Mouse (Mus musculus): ENCODE measurements around the gene Pxdn.
A peak's percentile ranks its signal among the peaks of the same experiment; 100 is the strongest.

The Pxdn gene

DNA sequence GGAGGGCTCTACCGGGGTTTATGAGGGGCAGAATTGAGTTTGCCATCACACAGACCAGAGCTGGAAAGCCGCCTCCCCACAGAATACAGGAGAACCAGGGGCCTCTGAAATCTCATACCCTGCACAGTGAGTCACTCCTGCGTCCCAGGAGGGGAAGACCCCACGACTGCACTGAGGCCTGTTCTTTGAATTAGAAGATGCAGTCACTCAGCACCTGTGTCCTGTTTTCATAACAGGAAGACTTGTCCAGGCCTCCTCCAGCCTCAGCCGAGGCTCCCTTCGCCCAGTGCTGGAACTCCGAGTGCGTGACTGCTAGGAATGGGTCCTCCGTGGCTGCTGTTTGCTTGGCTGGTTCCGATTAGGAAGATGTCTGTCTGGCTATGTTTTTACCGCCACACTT, 16.6 kb downstream of the Pxdn start:
- no peak for DNase-seq (ENCODE audit: low read depth)

DNA sequence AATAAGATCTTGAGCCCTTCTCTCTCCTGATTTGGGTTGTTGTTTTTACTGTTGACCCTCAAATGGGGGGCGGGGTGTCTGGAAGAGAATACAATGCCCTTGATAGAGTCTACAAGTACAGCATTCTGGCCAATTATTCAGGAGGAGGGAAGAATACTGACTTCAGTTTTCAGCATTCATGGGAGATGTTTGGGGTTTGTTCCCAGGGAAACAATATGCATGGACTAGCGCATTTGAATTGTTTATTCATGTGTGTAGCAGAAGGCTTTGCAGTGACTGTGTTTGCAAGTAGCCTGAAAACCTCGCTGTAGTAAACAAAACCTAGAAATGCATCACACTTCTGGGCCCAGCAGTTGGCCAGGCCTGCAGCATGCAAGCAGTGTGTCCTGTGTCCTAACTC, 17.1 kb downstream of the Pxdn start:
- DNase-seq (ENCODE audit: low read depth): no peak

DNA sequence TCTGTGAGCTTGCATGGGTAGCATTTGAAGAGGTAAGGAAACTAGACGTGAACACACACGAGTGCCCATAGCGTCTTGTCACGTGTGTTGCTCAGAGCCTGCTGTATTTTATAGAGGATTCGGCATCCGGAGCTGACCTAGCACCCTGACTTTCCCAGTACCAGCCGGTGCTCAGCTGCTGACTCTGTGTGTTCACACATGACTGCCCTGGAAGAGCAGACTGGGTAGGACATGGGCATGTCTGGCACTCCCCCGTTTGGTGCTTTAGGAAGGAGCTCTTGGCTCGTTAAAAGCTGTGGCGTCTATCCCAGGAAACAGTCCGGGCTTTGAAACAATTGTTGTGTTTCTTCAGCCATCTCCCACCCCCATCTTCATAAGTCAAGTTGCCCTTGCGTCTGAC, 19.6 kb downstream of the Pxdn start:
- no peak for DNase-seq (ENCODE audit: low read depth)

DNA sequence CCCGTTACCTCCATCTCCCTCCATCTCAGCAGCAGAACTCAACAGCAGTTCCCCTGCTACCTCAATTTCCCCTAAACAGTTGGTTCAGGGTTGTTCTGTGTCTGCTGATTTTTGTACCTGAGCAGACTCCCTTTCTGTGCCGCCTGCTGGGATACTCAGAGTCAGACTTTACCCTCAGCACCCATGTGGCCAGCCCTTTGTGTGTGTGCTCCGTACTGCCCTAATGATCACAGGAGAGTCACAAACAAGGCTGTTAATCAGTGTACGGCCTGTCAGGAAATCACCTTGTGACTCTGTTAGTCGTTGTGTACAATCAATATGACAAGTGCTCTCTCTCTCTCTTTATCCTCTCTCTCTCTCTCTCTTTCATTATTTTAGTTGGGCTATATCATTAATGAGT, 21.2 kb downstream of the Pxdn start:
- no peak for DNase-seq (ENCODE audit: low read depth)

DNA sequence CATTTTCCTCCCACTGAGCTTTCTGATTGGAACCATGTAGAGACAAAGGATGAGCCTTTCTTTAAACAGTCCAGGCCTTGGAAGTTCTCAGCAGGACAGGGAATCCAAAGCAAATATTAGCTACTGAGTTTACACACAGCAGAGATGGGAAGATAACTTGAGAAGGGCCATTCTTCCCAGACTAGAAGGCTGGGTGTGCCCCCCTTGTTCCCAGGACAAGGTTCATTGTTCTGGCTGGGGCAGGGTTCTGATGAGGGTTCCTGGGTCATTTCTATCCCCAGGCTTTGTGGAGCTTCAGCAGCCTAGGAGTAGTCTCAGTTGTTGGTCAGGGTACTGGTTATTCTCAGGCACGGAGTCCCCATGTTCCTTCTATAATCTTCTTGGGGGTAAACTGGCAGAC, 23.6 kb downstream of the Pxdn start:
- DNase-seq (ENCODE audit: low read depth): no peak

DNA sequence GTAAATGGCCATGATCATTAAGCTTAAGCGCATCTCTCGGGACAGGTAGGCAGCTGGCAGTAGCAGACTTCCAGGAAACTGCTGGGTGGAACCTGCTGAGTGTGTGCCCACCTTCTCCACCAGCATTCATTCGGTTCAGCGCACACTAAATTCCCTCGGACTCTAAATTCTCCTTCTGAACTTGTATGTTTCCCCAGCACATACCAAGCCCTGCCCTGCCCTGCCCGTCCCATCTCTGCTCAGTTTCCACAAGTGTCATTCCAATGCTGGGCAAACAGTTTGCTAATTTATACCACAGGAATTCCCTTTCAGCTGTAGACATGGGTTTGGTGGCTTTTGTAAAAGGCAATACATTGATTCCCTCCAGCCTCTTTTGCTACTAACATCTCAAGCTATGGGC, 27.6 kb downstream of the Pxdn start:
- no peak for DNase-seq (ENCODE audit: low read depth)

DNA sequence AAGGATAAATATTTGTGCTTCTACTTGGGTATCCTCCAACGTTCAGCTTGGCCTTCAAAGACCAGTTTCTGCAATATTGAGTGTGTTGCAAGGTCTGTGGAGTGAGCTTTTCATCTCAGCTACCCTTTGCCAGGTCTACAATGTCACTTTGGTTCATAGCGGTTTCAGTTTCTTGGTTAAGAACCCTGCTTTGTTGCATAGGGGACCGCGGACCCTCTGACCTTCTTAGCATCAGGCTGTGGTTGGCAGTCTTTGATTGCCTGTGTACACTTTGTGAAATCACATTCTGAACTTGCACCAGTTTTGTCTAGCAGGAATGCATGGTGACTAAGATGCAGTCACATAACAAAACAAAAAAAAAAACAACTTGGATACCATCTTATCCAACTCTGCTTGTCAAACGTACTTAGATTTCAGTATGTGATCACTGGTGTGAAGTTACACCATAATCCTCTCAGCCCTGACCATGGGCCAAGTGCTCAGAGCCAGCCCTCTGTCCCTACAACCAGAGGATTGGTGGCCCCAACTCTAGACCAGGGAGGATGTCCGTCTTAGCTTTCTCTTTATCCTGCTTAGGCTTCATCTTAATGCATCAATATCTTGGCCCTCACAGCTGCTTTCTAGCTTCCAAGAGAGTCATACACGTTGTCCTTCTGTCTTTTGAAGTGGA, 34.5 kb downstream of the Pxdn start:
- DNase-seq (ENCODE audit: low read depth): no peak

DNA sequence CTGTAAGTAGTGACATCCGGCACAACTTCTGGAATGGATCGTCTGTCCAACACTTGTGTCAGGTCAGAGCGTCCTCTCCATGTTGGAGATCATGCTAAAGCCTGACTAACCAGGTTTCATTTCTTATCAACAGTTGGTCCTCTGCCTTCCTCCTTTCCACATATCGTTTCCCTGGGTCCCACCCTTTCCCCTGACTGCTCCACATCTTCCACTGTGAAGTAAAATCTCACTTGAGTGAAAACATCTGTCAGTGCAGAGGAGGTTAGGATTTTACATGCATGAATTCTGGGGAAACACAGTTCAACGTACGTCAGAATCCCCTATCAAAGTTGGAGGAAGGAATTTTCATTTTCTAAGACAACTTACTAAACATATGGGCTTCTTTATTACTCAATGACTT, 35.1 kb downstream of the Pxdn start:
- DNase-seq (ENCODE audit: low read depth): no peak

DNA sequence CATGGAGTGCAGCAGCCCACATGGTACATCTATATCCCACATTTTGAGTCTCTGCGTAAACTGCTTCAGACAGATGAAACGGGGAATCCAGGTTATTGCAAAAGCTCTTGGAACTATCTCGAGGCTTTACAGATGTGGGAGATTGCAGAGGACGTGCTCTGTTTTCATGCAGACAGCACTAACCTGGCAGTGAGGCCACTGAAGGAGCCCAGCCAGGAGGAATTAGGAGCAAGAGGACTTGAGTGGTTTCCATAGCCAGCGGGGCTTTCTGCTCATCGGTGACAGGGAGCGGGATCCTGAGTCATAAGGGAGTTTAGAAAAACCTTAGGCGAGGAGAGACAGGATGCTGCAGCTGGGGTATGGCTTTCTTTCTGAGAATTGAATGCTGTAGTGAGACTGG, 42.7 kb downstream of the Pxdn start:
- DNase-seq (ENCODE audit: low read depth): no peak

DNA sequence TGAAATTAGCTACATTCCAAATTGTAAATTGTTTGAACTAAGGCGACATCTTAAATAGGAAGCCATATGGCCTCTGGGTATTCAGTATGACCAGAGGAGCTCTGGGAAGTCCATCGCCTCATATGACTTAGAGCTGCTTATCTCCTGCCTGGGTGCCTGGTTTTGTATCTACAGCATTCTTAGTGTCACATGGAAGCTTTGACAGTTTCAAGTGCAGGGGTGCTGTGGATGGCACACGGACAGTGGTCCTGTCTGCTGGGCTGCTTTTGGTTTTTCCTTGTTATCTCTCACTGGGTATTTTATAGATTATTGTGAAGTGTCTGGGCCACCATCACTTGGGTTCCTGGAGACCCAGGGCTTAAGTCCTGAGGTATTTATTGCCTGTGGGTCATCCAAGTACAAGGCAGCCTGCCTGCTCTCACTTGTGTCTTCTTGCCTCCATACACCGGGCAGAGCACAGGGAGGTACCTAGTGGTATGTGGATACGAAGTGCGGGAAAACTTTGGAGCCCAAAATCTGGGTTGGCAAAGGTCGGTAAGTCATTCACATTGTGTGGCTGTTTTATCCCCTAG, 44.4 kb downstream of the Pxdn start:
- no peak for DNase-seq (ENCODE audit: low read depth)

DNA sequence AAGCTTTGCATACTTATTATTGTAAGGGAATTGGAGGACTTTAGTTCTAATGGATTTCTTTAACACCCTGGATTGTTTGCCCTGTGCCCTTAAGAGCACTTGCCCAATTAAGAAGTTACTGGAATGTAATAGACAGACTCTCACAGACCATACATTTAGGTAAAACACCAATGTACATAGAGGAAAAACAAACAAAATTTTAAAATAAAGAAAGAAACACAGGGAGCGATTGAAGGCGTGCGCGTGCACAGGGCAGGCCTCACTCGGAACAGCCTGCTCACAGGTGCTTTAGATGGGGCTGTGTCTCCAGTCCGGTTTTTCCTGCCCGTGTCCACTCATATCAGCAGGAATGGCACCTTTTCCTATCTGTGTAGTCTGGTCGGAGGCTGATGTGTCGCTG, 45.8 kb downstream of the Pxdn start:
- DNase-seq (ENCODE audit: low read depth): no peak

DNA sequence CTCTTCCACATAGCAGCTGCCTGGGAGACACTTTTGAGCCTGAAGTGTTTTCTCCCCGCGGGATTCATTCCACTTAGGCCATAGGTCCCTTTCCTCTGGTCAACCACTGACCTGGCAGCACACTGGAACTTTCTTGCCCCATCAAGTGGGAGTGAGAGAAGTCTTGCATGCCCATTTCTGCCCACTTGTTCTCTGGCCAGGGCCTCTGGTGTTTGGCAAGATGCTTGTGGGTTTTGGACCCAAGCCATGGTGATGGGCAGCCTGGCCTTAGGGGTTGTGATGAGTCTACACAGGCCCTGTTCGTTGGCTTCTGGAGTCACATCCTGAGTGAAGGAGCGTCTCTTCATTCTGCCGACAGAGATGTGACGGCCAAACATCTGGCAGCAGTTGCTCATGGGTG, 47.7 kb downstream of the Pxdn start:
- DNase-seq (ENCODE audit: low read depth): no peak

DNA sequence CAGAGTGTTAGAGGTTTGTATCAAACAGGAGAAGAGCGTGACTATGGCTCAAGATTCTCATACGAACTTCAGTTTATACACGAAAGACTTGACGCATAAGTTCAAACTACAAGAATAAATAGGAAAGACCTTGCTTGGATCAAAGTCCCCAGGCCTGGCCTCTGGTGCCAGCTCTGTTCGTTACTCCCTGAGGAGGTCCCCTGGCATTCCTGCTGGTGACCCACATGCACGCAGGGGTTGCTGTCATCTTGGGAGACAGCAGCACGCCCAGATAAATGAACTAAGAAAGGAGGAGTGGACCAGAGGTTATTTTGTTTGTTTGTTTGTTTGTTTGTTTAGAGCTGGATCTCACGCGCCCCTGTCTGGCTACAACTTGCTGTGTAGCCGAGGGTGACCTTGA, 48.8 kb downstream of the Pxdn start:
- no peak for DNase-seq (ENCODE audit: low read depth)

DNA sequence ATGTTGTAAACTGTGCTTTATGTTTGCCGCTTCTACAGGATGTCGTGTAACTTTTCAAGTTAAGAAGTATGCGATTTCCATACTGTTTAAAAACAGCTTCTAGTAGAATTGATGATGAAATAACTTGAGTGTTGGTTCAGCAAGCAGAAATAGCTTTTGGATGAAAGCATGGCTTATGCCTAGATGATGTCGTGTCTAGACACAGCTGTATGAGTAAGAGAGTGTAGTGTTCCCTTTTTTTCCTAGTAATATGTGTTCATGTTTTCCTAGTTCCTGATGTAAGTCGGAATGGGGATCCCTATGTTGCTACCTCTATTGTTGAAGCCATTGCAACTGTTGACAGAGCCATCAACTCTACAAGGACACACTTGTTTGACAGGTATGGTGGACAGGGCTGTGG, 61.5 kb downstream of the Pxdn start:
- peak; percentile 46 for DNase-seq (ENCODE audit: low read depth)

DNA sequence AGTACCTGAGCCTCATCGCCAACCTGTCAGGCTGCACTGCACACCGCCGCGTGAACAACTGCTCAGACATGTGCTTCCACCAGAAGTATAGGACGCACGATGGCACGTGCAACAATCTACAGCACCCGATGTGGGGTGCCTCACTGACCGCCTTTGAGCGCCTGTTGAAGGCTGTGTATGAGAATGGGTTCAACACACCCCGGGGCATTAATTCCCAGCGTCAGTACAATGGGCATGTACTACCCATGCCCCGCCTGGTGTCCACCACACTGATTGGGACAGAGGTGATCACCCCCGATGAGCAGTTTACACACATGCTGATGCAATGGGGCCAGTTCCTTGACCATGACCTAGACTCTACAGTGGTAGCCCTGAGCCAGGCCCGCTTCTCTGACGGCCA, 64.5 kb downstream of the Pxdn start:
- no peak for DNase-seq (ENCODE audit: low read depth)

DNA sequence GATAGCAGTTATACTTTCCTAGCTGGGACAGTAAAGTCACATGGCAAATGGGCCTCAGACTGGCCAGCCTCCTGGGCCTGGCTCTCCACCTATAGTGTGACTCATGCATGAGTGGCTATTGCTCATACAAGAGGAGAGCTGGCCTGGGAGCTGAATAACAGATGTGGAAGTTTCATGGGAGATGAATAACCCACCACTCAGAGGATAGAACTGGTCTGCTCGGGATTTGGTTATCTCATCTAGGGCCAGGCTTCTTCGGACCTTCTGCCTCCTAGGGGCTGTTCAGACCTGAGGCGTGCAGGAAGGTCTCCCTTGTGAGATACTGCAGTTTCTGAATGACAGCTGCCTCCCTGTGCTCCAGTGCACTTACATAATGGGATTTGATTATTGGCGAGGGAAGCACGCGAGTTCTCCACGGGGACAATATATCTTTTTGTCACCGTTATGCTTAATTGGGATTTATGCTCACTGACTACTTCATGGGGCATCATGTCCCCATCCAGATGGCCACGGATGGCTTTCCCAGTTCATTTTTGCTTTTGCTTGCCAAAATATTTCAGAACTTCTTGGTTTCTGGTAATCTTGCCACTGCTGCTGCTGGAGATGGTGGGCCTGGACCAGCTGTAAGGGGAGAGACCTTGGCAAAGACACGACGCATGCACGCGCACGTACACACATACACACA, 66.4 kb downstream of the Pxdn start:
- peak; percentile 90 for DNase-seq (ENCODE audit: low read depth)

DNA sequence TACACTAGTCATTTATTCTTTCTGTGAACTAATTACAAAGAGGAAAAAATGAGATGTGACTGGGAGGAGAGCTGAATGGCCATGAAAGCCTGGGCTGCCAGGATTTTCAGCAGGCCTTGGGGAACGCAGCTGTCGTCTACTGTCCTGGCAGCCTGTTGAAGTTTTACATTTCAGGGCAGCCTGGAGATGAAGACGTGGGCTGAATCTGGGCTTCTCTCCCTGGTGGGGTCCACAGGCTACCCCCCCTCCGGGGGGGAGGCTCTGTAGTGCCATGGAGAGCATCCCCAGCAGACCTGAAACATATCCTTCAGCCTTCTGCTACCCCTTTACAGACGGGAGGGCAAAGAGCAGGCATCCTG, 66.9 kb downstream of the Pxdn start:
- no peak for DNase-seq (ENCODE audit: low read depth)

DNA sequence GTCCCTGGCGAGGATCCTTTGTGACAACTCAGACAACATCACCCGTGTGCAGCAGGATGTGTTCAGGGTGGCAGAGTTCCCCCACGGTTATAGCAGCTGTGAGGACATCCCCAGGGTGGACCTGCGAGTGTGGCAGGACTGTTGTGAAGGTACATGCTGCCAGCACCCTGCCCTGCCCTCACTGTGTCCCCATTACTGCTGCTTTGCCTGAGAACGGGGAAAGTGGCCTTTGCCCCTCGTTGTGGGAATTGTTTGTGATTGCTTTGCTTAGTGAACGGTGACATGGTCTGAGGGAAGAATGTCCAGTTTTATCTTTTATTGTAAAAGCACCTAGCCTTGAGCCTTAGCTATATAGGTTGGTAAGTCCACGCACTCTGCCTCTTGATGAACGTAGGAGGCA, 69.2 kb downstream of the Pxdn start:
- DNase-seq (ENCODE audit: low read depth): no peak

DNA sequence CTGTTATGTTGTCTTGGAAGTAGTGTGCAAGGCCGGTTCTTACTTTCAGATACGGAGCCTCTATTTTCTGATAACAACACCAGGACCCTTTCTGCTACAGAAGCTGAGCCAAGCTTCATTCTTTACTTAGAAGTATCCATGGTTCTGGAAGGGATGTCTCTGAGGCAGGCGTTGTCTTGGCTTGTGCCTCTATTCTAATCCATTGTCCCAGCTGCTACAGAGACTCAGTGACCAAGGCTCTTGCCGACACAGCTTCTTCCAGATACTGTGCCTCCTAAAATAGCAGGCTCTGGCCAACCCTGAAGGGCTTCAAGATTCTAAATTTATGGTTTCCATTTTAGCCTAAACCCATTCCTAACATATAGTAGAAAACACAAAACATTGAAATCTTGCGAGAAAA, 71.3 kb downstream of the Pxdn start:
- DNase-seq (ENCODE audit: low read depth): no peak

DNA sequence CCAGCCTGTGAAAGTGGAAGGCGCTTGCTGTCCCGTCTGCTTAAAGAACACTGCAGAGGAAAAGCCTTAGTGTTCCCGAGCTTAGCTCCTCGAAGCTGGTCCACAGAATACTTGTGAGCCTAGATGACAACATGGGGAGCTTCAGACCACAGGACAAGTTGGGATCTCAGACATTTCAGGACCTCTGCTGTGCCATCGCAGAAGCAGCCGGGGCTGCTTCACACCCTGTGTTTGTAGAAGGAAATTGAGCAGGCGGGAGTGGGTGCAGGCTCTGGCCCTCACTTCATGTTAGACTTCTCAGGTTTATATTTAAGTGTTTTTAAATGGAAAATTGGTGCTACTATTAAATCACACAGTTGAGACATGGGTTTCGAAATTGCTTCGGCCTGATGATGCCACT, 78.1 kb downstream of the Pxdn start:
- no peak for DNase-seq (ENCODE audit: low read depth)

DNA sequence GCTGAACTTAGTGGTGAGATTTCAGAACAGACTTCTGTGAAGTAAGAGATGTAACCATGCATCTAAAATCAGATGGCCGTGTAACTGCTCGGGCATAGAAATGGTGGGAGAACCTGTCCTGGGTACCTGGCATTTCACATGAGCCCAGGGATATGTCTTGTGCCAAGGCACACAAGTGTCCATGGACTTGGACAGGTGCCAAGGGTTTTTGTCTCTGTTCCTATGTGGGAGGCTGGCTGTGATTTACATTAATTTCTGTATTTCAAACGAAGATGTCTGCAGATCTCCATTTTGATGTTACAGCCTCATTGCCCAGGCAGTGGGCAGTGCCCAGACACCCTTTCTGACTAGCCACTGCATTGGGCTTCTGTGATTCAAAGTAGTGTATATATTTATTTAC, 79.7 kb downstream of the Pxdn start:
- DNase-seq (ENCODE audit: low read depth): no peak

DNA sequence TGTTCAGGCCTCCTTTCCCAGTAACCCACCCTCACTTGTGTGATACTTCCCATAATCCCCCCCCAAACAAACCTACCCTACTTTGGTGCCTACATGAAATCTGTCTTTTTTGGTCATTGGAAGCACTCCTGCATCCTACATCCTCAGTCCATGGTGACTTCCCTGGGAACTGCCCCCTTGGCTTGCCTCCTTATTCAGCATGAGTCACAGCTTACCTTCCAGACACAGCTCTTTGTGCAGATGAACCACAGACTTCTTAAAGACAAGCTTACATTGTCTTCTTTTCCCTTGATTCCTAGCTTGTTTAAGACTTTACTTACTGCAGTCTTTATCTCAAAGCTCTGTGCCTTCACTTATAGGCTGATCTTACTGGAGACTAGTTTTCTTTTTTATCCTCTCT, 83.0 kb downstream of the Pxdn start:
- peak; percentile 82 for DNase-seq (ENCODE audit: low read depth)

DNA sequence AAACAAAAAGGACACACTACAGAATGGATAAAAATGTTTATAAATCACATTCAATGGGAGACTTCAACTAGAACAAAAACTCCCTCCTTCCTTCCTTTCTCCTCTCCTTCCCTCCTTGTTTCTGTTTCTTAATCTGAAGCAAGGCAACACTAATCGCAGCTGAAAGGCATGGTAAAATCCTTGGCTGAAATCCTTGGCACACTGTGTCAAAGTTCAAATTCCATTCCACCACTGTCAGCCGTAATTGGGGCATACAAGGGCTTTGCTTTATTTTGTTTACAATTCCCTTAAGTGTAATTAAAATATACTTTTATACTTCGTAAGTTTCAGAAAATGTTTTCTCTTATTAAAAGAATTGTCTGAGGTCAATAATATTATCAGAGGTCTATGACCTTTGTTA, 86.1 kb downstream of the Pxdn start:
- DNase-seq (ENCODE audit: low read depth): no peak

DNA sequence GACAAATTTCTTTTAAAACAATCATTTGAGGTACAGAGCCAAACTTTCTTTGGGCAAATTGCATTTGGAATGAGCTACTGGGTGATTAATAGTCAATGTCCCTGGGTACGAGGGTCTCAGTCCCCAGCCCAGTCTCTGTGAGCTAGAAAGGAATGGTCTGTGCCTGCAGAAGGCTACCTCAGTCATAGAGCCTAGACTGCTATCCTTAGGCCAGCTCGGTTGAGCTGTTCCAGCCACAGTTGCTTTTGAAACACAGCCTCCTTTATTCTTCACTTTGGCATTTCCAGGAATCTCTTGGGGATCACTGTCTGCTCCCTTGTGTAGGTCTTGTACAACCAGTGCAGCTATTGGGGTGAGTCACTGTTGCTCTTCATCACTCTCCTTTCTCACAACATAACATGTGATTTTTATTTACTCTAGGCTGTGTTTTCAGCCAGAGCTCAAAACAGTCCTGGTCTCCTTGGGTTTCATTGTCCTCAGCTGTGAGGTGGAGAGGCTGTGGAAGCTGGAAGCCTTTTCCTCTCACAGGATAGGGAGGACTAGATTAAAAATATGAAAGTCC, 86.9 kb downstream of the Pxdn start:
- DNase-seq (ENCODE audit: low read depth): peak; percentile 93
